Mouse (Mus musculus): ENCODE measurements around the gene Gjd3. TPM values are rescaled to one million over a fixed set of nuclear protein-coding genes. Genes with fewer than 3 reads are reported as not detected.

Gjd3 gene
- polyA plus RNA-seq, 1 experiment from 2014 or later, result 2.3 TPM

- Histone ChIP-seq H3K27ac (replicated peaks in 1 of 2; ENCODE audit: control insufficient read depth in 1 of 2, insufficient read depth in 1 of 2, low read depth in 2 of 2, low read length in 2 of 2) (peak overlapping the region; percentile 73 to 85), H3K36me3 (ENCODE audit: control insufficient read depth, insufficient read depth, low read length) (peaks cover 41% of the 10 kb centered on the region), H3K9me3 (ENCODE audit: control insufficient read depth, low read length) (no peaks in the 10 kb centered on the region), H3K9ac (ENCODE audit: low read length) (peak overlapping the region; percentile 49), H3K4me1 (ENCODE audit: control insufficient read depth in 2 of 2, insufficient read depth in 2 of 2, low read length in 2 of 2) (peaks cover 52 to 79% of the 10 kb centered on the region in 2 experiments), H3K4me3 (ENCODE audit: control insufficient read depth in 1 of 2, insufficient read depth in 1 of 2, low read depth in 1 of 2, low read length in 2 of 2) (no peak overlapping the region), H3K27me3 (ENCODE audit: control insufficient read depth, insufficient read depth, low read length) (no peaks in the 10 kb centered on the region), H3K4me2 (ENCODE audit: low read length) (peak overlapping the region; percentile 48)
- 4% methylated on average over 10 of the region's 10 CpGs for WGBS
- peak; percentile 51; the same call in 1 of the 2 replicates for ATAC-seq (ENCODE audit: insufficient number of reproducible peaks, insufficient read depth, low FRiP score, low read depth)
These were observed 28.4 kb downstream of the Gjd3 start for GRCm38 (mm10) chr11:98954373-98954772.

- Histone ChIP-seq H3K27ac (replicated peaks in 1 of 2; ENCODE audit: control insufficient read depth in 1 of 2, insufficient read depth in 1 of 2, low read depth in 2 of 2, low read length in 2 of 2) (peak overlapping the region; percentile 62 to 85), H3K27me3 (ENCODE audit: control insufficient read depth, insufficient read depth, low read length) (no peaks in the 10 kb centered on the region), H3K36me3 (ENCODE audit: control insufficient read depth, insufficient read depth, low read length) (peaks cover 41% of the 10 kb centered on the region), H3K4me2 (ENCODE audit: low read length) (peak overlapping the region; percentile 48), H3K9ac (ENCODE audit: low read length) (peak overlapping the region; percentile 8; the same call in 1 of the 2 replicates), H3K4me1 (ENCODE audit: control insufficient read depth in 2 of 2, insufficient read depth in 2 of 2, low read length in 2 of 2) (peaks cover 51 to 77% of the 10 kb centered on the region in 2 experiments), H3K4me3 (ENCODE audit: control insufficient read depth in 1 of 2, insufficient read depth in 1 of 2, low read depth in 1 of 2, low read length in 2 of 2) (no peak overlapping the region), H3K9me3 (ENCODE audit: control insufficient read depth, low read length) (no peaks in the 10 kb centered on the region)
- 12% methylated on average over 13 of the region's 13 CpGs for WGBS
- no peak for ATAC-seq (ENCODE audit: insufficient number of reproducible peaks, insufficient read depth, low FRiP score, low read depth)
These were observed 28.9 kb downstream of the Gjd3 start for GRCm38 (mm10) chr11:98953835-98954320.

GRCm38 (mm10) chr11:98953361-98953760, 29.5 kb downstream of the Gjd3 start:
- H3K27me3 ChIP-seq (ENCODE audit: control insufficient read depth, insufficient read depth, low read length), result no peaks in the 10 kb centered on the region
- H3K9ac ChIP-seq (ENCODE audit: low read length), result peak overlapping the region; percentile 42; the same call in 1 of the 2 replicates
- no peak for ATAC-seq (ENCODE audit: insufficient number of reproducible peaks, insufficient read depth, low FRiP score, low read depth)
- H3K4me2 ChIP-seq (ENCODE audit: low read length), result no peak overlapping the region
- 4% methylated on average over 2 of the region's 2 CpGs for WGBS
- peaks cover 54 to 79% of the 10 kb centered on the region in 2 experiments for H3K4me1 ChIP-seq (ENCODE audit: control insufficient read depth in 2 of 2, insufficient read depth in 2 of 2, low read length in 2 of 2)
- H3K4me3 ChIP-seq (ENCODE audit: control insufficient read depth in 1 of 2, insufficient read depth in 1 of 2, low read depth in 1 of 2, low read length in 2 of 2), result no peak overlapping the region
- no peaks in the 10 kb centered on the region for H3K9me3 ChIP-seq (ENCODE audit: control insufficient read depth, low read length)
- peak overlapping the region in 1 of 2 experiments; percentile 85; a peak in 1 of 4 replicates for H3K27ac ChIP-seq (replicated peaks in 1 of 2; ENCODE audit: control insufficient read depth in 1 of 2, insufficient read depth in 1 of 2, low read depth in 2 of 2, low read length in 2 of 2)
- H3K36me3 ChIP-seq (ENCODE audit: control insufficient read depth, insufficient read depth, low read length), result peaks cover 41% of the 10 kb centered on the region

DNA sequence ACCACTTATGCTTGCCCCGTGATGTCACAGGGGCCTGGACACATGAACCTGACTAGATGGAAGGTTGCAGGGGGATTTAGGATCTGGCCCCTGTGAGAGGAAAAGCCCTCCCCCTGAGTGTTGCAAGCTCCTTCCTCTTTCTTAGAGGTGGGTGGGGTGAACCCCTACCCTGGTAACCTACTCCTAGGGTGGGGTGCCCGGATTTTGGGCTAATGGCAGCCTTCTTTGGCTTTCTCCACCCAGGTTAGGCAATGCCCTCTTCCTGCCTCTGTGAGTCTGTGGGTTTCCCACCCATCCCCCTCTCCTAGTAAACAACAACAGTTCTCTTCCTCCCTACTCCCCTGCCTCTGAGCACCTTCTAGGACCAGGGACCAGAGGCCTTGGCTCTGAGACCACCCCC, 30.1 kb downstream of the Gjd3 start:
- 72% methylated on average over 2 of the region's 2 CpGs for WGBS
- no peak for ATAC-seq (ENCODE audit: insufficient number of reproducible peaks, insufficient read depth, low FRiP score, low read depth)
- no peaks in the 10 kb centered on the region for H3K27me3 ChIP-seq (ENCODE audit: control insufficient read depth, insufficient read depth, low read length)
- H3K4me3 ChIP-seq (ENCODE audit: control insufficient read depth in 1 of 2, insufficient read depth in 1 of 2, low read depth in 1 of 2, low read length in 2 of 2), result no peak overlapping the region
- no peak overlapping the region for H3K4me2 ChIP-seq (ENCODE audit: low read length)
- H3K9me3 ChIP-seq (ENCODE audit: control insufficient read depth, low read length), result no peaks in the 10 kb centered on the region
- H3K4me1 ChIP-seq (ENCODE audit: control insufficient read depth in 2 of 2, insufficient read depth in 2 of 2, low read length in 2 of 2), result peaks cover 60 to 86% of the 10 kb centered on the region in 2 experiments
- H3K36me3 ChIP-seq (ENCODE audit: control insufficient read depth, insufficient read depth, low read length), result peaks cover 37% of the 10 kb centered on the region
- no peak overlapping the region for H3K27ac ChIP-seq (replicated peaks in 1 of 2; ENCODE audit: control insufficient read depth in 1 of 2, insufficient read depth in 1 of 2, low read depth in 2 of 2, low read length in 2 of 2)
- no peak overlapping the region for H3K9ac ChIP-seq (ENCODE audit: low read length)

- Histone ChIP-seq H3K27ac (replicated peaks in 1 of 2; ENCODE audit: control insufficient read depth in 1 of 2, insufficient read depth in 1 of 2, low read depth in 2 of 2, low read length in 2 of 2) (peak overlapping the region in 1 of 2 experiments; percentile 93; a peak in 2 of 4 replicates), H3K9me3 (ENCODE audit: control insufficient read depth, low read length) (no peaks in the 10 kb centered on the region), H3K4me1 (ENCODE audit: control insufficient read depth in 2 of 2, insufficient read depth in 2 of 2, low read length in 2 of 2) (peaks cover 66 to 92% of the 10 kb centered on the region in 2 experiments), H3K4me2 (ENCODE audit: low read length) (no peak overlapping the region; the same call in 1 of the 2 replicates), H3K36me3 (ENCODE audit: control insufficient read depth, insufficient read depth, low read length) (peaks cover 32% of the 10 kb centered on the region), H3K27me3 (ENCODE audit: control insufficient read depth, insufficient read depth, low read length) (no peaks in the 10 kb centered on the region), H3K4me3 (ENCODE audit: control insufficient read depth in 1 of 2, insufficient read depth in 1 of 2, low read depth in 1 of 2, low read length in 2 of 2) (no peak overlapping the region), H3K9ac (ENCODE audit: low read length) (peak overlapping the region; percentile 66; the same call in 1 of the 2 replicates)
- WGBS, result 83% methylated on average over 1 of the region's 1 CpGs
- no peak for ATAC-seq (ENCODE audit: insufficient number of reproducible peaks, insufficient read depth, low FRiP score, low read depth)
These were observed 30.7 kb downstream of the Gjd3 start for GRCm38 (mm10) chr11:98952111-98952510.

- ATAC-seq (ENCODE audit: insufficient number of reproducible peaks, insufficient read depth, low FRiP score, low read depth), result peak; percentile 64
- Histone ChIP-seq H3K4me2 (ENCODE audit: low read length) (peak overlapping the region; percentile 39), H3K36me3 (ENCODE audit: control insufficient read depth, insufficient read depth, low read length) (peaks cover 24% of the 10 kb centered on the region), H3K27me3 (ENCODE audit: control insufficient read depth, insufficient read depth, low read length) (no peaks in the 10 kb centered on the region), H3K4me3 (ENCODE audit: control insufficient read depth in 1 of 2, insufficient read depth in 1 of 2, low read depth in 1 of 2, low read length in 2 of 2) (peak overlapping the region in 1 of 2 experiments; percentile 14; a peak in 1 of 4 replicates), H3K4me1 (ENCODE audit: control insufficient read depth in 2 of 2, insufficient read depth in 2 of 2, low read length in 2 of 2) (peaks cover 69 to 92% of the 10 kb centered on the region in 2 experiments), H3K9me3 (ENCODE audit: control insufficient read depth, low read length) (no peaks in the 10 kb centered on the region), H3K9ac (ENCODE audit: low read length) (peak overlapping the region; percentile 66), H3K27ac (replicated peaks in 1 of 2; ENCODE audit: control insufficient read depth in 1 of 2, insufficient read depth in 1 of 2, low read depth in 2 of 2, low read length in 2 of 2) (peak overlapping the region; percentile 90 to 93)
- WGBS, result 35% methylated on average over 15 of the region's 16 CpGs
These were observed 31.6 kb downstream of the Gjd3 start for GRCm38 (mm10) chr11:98951026-98951906.

DNA sequence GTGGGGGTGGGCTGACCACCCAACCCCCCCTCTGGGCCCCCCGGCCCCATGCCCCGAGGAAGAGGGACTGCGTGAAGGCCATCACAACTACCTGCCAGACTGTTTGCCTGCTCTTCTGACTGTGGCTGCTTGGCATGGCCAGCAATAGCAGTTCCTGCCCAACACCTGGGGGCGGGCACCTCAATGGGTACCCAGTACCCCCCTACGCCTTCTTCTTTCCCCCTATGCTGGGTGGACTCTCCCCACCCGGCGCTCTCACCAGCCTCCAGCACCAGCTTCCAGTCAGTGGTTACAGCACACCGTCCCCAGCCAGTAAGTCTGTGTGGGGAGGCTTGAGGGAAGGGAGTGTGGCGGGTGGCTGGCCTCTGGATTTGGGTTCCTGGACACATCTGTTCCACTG, 32.3 kb downstream of the Gjd3 start:
- Histone ChIP-seq H3K4me3 (ENCODE audit: control insufficient read depth in 1 of 2, insufficient read depth in 1 of 2, low read depth in 1 of 2, low read length in 2 of 2) (no peak overlapping the region), H3K27me3 (ENCODE audit: control insufficient read depth, insufficient read depth, low read length) (no peaks in the 10 kb centered on the region), H3K4me1 (ENCODE audit: control insufficient read depth in 2 of 2, insufficient read depth in 2 of 2, low read length in 2 of 2) (peaks cover 71 to 92% of the 10 kb centered on the region in 2 experiments), H3K9ac (ENCODE audit: low read length) (peak overlapping the region; percentile 66), H3K27ac (replicated peaks in 1 of 2; ENCODE audit: control insufficient read depth in 1 of 2, insufficient read depth in 1 of 2, low read depth in 2 of 2, low read length in 2 of 2) (peak overlapping the region; percentile 90 to 93), H3K36me3 (ENCODE audit: control insufficient read depth, insufficient read depth, low read length) (peaks cover 24% of the 10 kb centered on the region), H3K9me3 (ENCODE audit: control insufficient read depth, low read length) (no peaks in the 10 kb centered on the region), H3K4me2 (ENCODE audit: low read length) (no peak overlapping the region)
- 77% methylated on average over 9 of the region's 9 CpGs for WGBS
- no peak for ATAC-seq (ENCODE audit: insufficient number of reproducible peaks, insufficient read depth, low FRiP score, low read depth)

Measured in heart, embryonic 14.5 days (tissue).